Mouse (Mus musculus): ENCODE data around the gene Pak2.

DNA sequence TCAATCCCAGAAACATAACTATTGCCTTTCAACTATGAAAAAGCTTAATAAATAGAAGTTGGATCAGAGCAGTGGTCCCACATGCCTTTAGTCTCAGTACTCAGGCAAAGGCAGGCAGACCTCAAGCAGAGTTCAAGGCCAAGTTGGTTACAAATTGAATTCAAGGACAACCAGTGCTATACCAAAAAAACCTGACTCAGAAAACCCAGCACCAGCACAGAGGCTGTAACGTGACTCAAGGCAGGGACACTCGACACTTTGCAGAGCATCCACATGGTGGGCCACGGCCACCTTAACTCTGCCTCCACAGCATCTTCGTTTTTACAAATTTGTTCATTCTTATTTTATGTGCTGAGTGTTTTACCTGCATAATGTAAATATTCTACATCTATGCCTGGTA lies 103.9 kb downstream of the Pak2 start:
- TF ChIP-seq CTCF (IDR thresholded peaks at IDR 0.05; ENCODE audit: low read depth) (no peak), EP300 (IDR thresholded peaks at IDR 0.05; ENCODE audit: low read depth) (no peak)
